Mouse (Mus musculus) frontal cortex, adult 2 months (tissue): Measurements from ENCODE around the gene Itm2c. TPM values are rescaled to one million over a fixed set of nuclear protein-coding genes. Genes with fewer than 3 reads are reported as not detected.

Source experiments
- DNase-seq, 2 experiments: peaks; one replicate each; pipeline ENCODE4 v3.0.0; 2022; ENCODE audit warnings: low spot score in 1 of 2; ENCODE audit errors: extremely low spot score in 1 of 2
- polyA plus RNA-seq: library from polyadenylated mRNA; depleted of rRNA; stranded (reverse); fragments of >200 nt; gene quantifications from 2 replicates; pipeline ENCODE4 v1.2.3, GENCODE M21; 2012

The Itm2c gene
- polyA plus RNA-seq, 1 experiment, result 765 TPM

- peak in 1 of 2 experiments; percentile 58 for DNase-seq
Observed at GRCm38 (mm10) chr1:85898761-85899387, 4.8 kb downstream of the Itm2c start.

GRCm38 (mm10) chr1:85899388-85899761, 5.3 kb downstream of the Itm2c start:
- peak in 1 of 2 experiments; percentile 61 for DNase-seq

GRCm38 (mm10) chr1:85900521-85901333, 6.6 kb downstream of the Itm2c start:
- peak in 1 of 2 experiments; percentile 1 for DNase-seq

- DNase-seq, result peak in 1 of 2 experiments; percentile 0
Observed at GRCm38 (mm10) chr1:85901516-85902107, 7.5 kb downstream of the Itm2c start.

GRCm38 (mm10) chr1:85902108-85902561, 8.1 kb downstream of the Itm2c start:
- DNase-seq, result peak in 1 of 2 experiments; percentile 44

GRCm38 (mm10) chr1:85906892-85907291, 12.8 kb downstream of the Itm2c start:
- no peak for DNase-seq

GRCm38 (mm10) chr1:85908754-85909590, 14.9 kb downstream of the Itm2c start:
- DNase-seq, result no peak

- no peak for DNase-seq
Observed at GRCm38 (mm10) chr1:85913078-85913755, 19.1 kb downstream of the Itm2c start.

- no peak for DNase-seq
Observed at GRCm38 (mm10) chr1:85915890-85916289, 21.8 kb downstream of the Itm2c start.

- DNase-seq, result peak; percentile 88 to 90
Observed at GRCm38 (mm10) chr1:85916830-85917450, 22.9 kb downstream of the Itm2c start.

GRCm38 (mm10) chr1:85919621-85920020, 25.5 kb downstream of the Itm2c start:
- DNase-seq, result no peak

- DNase-seq, result no peak
Observed at GRCm38 (mm10) chr1:85921725-85922124, 27.6 kb downstream of the Itm2c start.

- DNase-seq, result no peak
Observed at GRCm38 (mm10) chr1:85922127-85922864, 28.2 kb downstream of the Itm2c start.

GRCm38 (mm10) chr1:85922865-85923211, 28.8 kb downstream of the Itm2c start:
- no peak for DNase-seq

GRCm38 (mm10) chr1:85925183-85925582, 31.1 kb downstream of the Itm2c start:
- no peak for DNase-seq

- peak; percentile 87 to 89 for DNase-seq
Observed at GRCm38 (mm10) chr1:85928057-85928687, 34.1 kb downstream of the Itm2c start, which contains the start of gene 4933407L21Rik. 4933407L21Rik (plus strand) TSS chr1:85928483.

- no peak for DNase-seq
Observed at GRCm38 (mm10) chr1:85928688-85929065, 34.6 kb downstream of the Itm2c start.

GRCm38 (mm10) chr1:85929406-85929805, 35.3 kb downstream of the Itm2c start:
- no peak for DNase-seq
